Mouse (Mus musculus) 3134 (cell line): Measurements from ENCODE around the gene Cntnap5a.

ENCODE experiments used
- DNase-seq: peaks from one replicate; pipeline ENCODE4 v3.0.0-alpha.2; 2011; ENCODE audit warnings: low spot score; ENCODE audit not compliant: insufficient read length; ENCODE audit errors: extremely low read depth

Gene Cntnap5a

DNA sequence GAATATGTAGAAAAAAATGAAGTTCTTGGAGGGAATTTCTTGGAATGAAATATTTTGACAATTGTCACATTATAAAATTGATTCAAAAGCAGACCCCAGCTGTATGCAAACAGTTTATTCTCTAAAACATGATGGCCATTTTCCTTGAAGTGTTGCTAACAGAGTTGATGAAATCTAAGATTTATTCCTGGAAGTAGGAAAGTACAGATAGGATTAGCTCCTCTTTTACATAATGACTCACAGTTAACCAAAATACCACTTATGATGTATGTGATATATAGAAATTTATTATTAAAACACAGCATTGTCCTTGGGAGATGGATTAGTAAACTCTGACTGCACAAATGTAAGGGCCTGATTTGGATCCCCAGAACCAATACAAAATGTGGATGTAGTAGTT lies 669.1 kb downstream of the Cntnap5a start:
- DNase-seq: no peak

DNA sequence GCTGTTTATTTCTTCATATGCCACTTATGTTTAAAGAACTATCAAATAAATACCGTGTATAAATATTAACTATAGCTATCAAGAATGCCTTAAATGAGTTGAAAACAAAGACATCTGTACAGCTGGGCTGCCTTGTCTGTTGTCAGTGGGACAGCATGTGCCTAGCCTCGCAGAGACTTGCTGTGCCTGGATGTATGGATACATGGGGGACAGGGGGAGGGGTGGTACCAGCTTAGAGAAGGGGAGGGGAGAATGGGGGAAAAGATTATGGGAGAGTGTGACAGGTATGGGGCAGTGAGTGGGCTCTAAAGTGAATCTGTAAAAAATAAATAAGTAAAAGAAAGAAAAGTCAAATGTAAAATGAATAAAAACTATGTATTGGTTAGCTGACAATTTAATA lies 681.0 kb downstream of the Cntnap5a start:
- DNase-seq: no peak

DNA sequence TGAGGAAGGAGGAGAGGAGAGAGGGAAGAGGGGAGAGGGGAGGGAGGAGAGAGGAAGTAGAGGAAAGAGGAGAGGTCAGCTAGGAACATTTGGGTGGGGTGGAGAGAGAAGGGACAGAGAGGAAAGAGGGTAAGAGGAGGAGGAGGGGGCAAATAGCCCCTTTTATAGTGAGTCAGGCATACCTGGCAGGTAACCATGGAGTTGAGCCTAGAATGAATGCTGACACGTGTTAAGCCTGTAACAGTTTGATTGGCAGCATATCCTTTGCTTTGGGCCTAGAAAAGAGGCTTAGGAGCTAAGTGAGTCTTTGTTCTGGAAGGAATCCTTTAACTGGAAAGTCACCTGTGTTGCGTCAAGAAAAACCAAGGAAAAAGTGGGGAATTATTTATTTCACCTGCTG lies 681.6 kb downstream of the Cntnap5a start:
- DNase-seq: no peak

DNA sequence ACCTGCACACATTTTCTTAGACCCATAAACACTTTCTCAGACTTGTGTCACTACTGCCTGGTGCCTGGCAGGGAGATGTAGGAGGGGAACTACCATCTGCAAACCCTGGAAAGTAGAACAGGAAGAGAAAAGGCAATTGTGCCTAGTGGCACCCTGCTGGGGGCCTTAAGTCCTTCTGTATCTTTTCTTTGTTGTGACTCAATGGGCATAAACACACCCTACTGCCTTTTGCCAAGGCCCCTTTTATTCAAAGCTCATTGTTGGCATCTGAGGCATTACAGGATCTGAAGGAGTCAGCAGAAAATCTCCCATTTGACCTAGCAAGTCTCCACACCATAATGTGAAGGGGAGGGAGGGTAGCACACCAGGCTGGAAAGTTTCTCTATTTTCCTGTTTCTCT lies 682.2 kb downstream of the Cntnap5a start:
- DNase-seq: no peak

DNA sequence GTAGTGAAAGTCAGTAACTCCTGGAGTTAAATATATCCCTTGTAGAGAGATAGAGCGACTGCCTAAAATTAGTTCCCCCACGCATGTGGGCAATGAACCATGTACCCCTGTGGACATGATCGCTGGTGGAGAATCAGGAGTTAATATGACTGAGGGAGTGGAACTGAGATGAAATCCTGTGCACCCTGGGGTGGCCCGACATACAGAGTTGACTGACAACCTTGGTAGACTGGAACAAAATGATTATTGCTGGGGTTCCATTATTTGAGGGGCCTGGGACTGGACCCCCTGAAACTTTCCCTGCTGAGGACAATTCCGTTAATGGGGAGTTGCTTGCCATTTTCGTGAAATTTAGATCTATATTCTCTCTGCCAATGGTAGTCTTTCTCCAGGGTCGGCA lies 683.0 kb downstream of the Cntnap5a start:
- no peak for DNase-seq

DNA sequence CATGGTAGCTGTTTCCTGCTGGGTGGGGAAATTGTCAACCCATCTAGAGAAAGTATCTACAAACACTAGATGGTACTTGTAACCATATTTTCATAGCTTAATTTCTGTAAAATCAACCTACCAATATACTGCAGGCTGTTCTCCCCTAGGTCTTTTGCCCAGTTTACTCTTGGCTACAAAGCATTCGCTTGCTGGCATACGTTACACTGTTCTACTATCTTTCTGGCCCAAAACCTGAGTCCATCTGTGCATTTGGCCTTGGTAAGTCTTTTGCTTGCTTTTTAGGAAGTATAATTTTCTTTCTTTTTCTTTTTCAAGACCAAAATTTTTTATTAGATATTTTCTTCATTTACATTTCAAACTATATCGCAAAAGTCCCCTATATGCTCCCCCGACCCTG lies 686.3 kb downstream of the Cntnap5a start:
- DNase-seq: no peak

DNA sequence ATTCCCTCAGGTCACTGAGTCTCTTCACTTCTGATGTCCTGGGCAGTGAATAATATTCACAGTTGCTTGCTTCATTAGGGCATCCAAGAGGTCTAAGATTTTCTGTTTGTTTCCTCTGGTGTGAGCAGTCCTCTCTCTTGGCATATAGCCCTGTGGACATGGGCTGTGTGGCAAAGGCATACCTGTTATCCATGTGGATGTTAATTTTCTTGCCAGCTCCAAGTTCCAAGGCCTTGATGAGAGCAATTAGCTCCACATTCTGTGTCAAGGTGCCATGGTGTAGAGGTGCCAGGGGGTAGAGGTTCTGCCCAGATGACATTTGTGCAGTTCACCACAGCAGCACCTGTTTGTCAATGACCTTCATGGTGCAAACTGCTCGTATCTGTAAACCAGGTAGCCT lies 689.0 kb downstream of the Cntnap5a start:
- no peak for DNase-seq

DNA sequence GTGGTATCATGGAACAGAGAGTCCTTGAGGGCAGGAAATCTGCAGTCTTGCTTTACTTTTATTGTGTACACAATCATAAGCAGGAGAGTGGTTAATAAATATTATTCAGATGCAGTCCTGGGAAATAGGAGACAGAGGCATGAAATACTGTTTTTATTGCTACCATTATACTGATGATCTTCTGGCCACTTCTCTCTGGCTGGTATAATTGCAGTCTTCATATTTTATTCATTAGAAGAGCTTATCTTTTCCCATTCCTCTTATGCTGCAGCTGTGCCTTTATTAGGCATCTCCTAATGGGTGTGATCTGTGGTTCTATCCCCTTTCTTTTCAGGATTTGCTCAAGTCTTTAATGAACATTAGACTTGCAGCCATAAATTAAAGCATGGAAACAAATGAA lies 707.8 kb downstream of the Cntnap5a start:
- no peak for DNase-seq

DNA sequence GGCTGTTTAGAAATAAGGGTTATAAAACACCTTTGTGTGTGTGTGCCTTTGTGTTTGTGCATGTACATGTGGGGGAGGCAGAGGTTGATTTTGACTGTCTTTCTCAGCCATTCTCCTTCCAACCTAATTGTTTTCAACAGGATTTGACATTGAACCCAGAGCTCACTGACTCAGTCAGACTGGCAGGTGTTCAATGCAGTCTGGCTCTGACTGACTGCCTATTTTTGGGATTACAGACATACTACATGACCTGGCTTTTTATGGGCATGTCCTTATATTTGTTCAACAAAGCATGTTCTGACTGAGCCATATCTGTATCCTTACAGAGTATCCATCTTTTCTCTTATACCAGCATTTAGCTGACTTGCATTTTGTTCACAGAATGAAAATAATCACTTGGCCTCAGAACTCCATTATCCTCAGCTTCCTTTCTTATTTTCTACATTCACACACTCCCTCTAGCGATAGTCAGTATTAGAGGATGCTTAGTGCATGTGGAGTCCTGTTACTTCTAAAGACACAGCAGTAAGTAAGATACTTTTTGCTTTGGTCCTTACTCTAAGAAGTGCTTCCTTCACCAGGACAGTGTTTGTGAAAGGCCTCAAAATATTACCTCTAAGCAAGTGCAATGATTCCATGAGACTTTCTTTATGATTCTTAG lies 717.6 kb downstream of the Cntnap5a start:
- DNase-seq: no peak

DNA sequence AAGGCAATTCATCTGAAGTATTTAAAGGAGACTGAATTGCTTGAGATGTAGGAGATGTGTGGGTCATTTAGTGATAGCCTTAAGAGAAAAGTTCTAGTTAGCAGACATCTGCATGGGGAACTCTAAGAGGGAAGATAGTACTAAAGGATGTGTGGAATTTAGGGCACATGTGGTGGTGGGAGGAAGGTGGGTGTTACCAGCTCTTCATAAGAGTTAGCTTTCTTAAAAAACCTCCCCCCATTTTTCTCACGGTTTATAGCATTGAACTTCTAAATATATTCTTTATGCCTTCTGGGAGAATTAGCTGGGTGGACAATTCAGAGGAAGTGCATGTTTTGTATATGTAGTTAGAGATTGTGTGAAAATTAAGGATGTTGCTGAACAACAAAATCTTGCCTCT lies 725.3 kb downstream of the Cntnap5a start:
- DNase-seq: no peak

DNA sequence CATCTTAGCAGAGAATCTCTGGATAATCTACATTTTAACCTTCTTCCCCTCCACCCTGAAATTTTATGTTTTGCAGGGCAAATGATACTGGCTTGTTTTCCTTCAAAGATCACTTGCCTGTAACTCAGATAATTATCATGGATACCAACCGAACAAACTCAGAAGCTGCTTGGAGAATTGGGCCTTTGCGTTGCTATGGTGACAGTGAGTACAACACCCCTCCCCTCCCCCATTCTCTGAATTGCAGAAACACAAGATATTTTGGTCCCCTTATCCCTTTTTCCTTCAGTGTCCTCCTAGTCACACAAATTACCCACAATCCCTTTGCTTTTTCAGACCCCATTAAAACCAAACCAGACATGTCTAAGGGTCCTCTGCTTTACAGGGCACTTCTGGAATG lies 743.8 kb downstream of the Cntnap5a start:
- DNase-seq: no peak

DNA sequence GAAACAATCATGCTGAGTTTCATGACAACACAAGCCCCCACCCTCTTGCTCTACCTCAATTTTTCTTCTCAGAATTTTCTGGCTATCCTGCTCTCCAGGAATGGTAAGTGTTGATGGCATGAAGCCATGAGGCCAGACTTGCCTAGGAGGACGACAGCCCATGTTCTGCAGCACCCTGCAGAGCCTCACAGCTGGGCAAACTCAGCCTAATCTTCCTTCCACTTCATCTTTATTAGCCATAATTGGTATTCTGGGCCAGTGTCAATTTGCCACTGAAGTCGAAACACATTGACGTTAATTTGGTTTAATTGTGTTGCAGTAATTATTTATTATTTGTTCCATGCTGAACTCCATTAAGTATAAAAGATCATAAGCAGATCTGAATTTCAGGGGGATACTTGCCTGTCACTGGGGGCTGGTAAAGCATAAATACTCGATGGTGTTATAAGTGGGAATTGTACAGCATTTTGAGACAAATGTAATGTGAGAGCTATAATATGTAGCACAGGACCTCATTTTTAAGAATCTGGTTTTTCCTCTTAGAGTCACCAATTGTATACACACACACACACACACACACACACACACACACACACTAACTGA lies 770.7 kb downstream of the Cntnap5a start:
- no peak for DNase-seq

DNA sequence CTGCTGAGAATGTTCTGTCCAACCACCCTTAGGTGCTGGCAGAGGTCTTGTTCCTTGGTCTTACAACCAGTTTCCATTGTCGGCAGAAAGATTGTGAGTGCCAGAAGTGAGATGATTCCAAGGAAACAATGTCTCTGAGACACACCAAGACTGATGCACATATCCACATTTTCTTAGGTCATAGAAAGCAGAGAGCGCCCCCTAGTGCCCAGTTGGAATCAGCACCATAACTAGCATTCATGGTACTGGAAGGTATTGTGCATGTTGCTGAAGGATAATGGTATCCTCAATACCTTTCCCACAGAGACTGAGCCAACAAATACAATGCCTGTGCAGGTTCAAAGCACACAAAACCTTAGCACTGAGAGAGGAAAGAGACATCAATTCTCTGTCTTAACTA lies 793.1 kb downstream of the Cntnap5a start:
- no peak for DNase-seq

DNA sequence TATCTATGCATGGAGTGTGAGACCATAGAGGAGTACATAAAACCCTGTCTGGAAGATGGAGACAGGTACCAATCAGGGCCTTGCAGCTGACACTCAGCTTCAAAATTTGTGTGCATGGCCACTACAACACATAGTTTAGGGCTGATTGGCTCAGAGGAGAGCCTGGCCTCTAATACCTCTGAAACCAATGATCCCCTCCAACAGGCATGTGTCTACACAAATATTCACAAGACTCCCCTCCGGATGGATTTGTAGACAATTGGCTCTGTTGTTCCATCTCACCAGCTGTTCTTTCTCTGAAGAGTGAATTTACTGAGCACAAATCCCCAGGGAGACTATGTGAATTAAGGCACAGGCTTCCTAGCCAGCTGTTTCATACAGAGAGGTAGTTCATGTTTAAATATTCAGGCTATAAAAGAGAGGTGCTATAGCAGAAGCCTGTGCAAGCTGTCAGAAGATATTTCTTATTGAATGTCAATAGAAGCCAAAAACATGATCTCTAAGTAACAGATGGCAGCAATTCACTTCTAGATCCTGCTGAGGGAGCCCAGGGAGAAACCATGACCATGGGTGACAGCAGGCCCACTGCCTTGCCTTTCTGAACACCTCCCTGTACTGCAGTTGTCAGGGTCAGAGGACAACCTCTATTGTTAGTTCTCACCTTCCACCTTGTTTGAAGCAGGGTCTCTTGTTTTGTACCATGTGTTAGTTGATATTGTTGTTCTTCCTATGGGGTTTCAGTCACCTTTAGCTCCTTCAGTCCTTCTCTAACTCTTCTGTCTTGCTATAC lies 804.4 kb downstream of the Cntnap5a start:
- DNase-seq: no peak

DNA sequence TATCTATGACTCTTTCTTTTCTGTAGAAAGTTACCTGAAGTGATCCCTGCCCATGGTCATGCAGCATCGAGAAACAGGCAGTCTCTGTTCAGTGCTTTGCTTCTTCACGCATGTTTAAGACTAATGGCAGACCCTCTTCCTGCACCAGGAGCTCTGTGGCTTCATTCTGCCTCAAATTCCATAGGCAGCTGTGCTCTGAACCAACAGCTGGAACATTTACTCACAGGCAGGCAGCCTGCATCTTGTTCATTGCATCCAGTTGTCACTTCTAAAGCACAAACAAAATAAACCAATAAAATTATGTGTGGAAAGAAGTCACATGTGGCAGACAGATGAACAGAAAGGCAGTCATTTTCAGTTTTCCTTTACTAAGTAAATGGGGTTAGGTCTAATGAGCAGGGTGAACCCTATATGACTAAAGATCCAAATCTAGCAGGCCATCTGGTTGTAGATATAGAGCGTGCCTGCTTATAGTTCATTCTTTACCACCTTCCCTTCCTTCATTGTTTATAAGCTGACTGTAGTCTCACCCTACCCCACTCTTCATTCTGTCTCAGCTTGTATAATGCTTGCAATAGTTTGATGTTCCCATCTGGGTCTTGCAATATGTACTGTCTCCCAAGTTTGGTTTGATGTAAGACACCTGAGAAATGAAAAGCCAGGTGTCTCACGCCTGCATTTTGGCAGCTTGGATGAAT lies 893.6 kb downstream of the Cntnap5a start:
- DNase-seq: no peak

DNA sequence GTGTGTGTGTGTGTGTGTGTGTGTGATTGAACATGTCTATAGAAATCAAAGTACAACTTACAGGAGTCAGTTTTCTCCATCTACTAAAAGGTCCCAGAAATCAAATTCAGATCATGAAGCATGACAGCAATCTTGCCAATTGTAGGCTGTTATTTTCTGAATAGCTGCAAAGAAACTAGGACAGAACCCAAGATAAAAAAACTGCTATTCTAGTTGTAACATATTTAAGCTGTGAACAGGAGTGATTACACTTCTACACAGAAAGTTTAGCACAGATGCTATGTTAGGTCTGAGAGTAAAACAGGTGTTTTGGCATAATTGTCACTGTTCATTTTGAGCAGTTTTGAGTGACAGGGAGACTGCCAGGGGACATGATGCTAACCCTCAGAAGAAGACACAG lies 931.7 kb downstream of the Cntnap5a start:
- no peak for DNase-seq
